Mouse (Mus musculus) E14TG2a.4 (cell line): ENCODE results near the gene Dppa5a.
"Not testable (repeated sequence)": the region's sequence is repeated elsewhere in the genome, so short reads cannot be mapped to it uniquely, and the experiment has no call there.

Source experiments
- H3K27me3 ChIP-seq: 2 replicates; pipeline ENCODE4 v1.6.1; 2014; ENCODE audit warnings: low read length, control low read depth; ENCODE audit not compliant: insufficient read depth
- H3K36me3 ChIP-seq: 2 replicates; pipeline ENCODE4 v1.6.1; 2014; ENCODE audit warnings: low read length, control low read depth; ENCODE audit not compliant: insufficient read depth
- H3K4me1 ChIP-seq: replicated peaks from 2 replicates; pipeline ENCODE4 v1.6.1; 2014; ENCODE audit warnings: low read depth, low read length, control low read depth
- H3K4me3 ChIP-seq: replicated peaks from 2 replicates; pipeline ENCODE4 v1.5.1; 2014; ENCODE audit warnings: mild to moderate bottlenecking, low read length
- H3K9me3 ChIP-seq: 2 replicates; pipeline ENCODE4 v1.6.1; 2014; ENCODE audit warnings: low read length, control low read depth
- CTCF ChIP-seq: conservative IDR thresholded peaks from 2 replicates; pipeline ENCODE4 v1.5.1; 2014; ENCODE audit warnings: low read length
- NANOG ChIP-seq: IDR thresholded peaks from 2 replicates; pipeline ENCODE4 v1.6.1; 2014; ENCODE audit warnings: borderline replicate concordance, low read length, mixed read lengths
- POU5F1 ChIP-seq: IDR thresholded peaks from 2 replicates; pipeline ENCODE4 v1.6.1; 2014; ENCODE audit warnings: low read length, borderline replicate concordance

Gene Dppa5a

DNA sequence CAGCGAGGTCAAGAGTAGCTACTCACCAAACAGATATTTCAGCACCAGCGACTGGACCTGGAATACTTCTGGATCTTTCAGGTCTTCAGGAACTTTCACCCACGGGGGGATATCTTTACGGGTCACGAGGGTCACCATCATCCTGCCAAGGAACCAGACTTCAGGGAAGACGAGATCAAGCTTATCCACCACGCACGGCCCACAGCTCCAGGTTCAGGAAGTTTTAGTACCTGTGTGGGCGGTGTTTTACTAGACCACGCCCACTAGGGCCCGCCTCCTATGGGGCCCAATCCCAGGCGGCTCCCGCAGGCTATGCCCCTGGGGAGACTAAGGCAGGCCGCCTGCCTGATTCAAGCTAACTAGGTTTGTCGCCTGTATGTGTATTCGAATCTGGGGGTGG, at the start of gene Dppa5a:
TSS of gene Dppa5a (minus strand) at position 219 of the 400 bp plus-strand sequence.
- Histone ChIP-seq H3K4me1 (peaks cover 76% of the 10 kb centered on the region), H3K4me3 (peak within 1 kb of the TSS; percentile 82)
- not testable (repeated sequence) for H3K27me3 ChIP-seq, H3K9me3 ChIP-seq, H3K36me3 ChIP-seq

DNA sequence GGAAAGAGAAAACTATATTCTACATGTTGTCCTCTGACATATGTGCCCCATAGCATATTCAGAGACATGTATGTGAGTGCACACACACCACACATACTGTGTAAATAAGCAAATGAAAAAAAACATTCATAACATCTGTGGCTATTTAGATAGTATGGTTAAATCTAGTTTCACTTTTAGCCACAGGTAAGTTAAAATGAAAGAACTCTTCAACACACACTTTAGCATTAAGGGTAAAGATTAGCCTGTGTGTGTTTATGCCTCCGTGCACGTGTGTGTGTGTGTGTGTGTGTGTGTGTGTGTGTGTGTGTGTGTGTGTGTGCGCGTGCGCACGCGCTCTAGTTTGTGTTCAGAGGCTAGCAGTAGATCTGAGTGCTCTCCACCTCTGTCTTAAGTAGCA, 33.6 kb upstream of the Dppa5a start:
- H3K4me3 ChIP-seq, result no peak overlapping the region
- no peak for TF ChIP-seq NANOG
- no peak for TF ChIP-seq CTCF
- TF ChIP-seq POU5F1, result no peak
- H3K36me3 ChIP-seq, result peaks cover 61% of the 10 kb centered on the region
- peaks cover 15% of the 10 kb centered on the region for H3K4me1 ChIP-seq
- H3K9me3 ChIP-seq, result no peaks in the 10 kb centered on the region
- peaks cover 9% of the 10 kb centered on the region for H3K27me3 ChIP-seq

DNA sequence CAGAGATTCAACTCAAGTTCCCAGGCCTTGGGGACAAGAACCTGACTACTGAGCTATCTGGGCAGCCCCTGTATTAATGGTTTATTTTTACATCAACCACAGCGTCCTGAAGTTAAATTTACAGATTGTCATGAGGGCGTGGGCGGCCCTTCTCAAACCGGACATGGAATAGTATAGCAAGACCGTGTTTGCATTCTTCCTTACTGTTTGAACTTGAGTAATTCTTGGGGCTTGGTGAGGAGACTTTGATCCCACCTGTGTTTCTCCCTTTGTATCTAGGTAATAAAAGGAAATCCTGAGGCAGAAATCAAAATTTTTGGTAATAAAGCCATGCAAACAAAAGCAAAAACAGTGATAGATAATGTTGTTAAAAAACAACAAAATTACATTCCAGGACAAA, 32.6 kb upstream of the Dppa5a start:
- no peaks in the 10 kb centered on the region for H3K9me3 ChIP-seq
- peaks cover 20% of the 10 kb centered on the region for H3K4me1 ChIP-seq
- TF ChIP-seq CTCF, result no peak
- TF ChIP-seq NANOG, result no peak
- TF ChIP-seq POU5F1, result no peak
- H3K36me3 ChIP-seq, result peaks cover 53% of the 10 kb centered on the region
- H3K4me3 ChIP-seq, result no peak overlapping the region
- H3K27me3 ChIP-seq, result peaks cover 17% of the 10 kb centered on the region

DNA sequence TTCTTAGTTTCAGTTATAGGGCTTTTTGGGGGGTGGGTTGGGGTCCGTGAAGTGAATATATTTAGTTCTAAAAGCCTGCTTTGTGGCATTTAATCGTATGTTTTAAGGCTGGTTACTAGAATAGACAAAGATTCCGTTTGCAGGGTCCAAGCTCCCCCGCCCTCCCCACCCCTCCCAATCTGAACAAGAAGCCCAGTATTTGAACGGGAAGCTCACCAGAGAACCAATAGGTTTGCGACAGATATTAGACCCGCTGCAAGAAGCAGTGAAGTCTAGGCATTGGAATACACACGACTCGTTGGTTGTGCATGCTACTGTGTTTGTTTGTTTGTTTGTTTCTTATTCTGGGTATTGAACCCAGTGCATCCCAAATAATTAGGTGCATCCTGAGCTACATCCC, 28.5 kb upstream of the Dppa5a start:
- Histone ChIP-seq H3K4me3 (peak overlapping the region; percentile 84), H3K27me3 (peaks cover 55% of the 10 kb centered on the region), H3K4me1 (peaks cover 37% of the 10 kb centered on the region), H3K36me3 (peaks cover 24% of the 10 kb centered on the region), H3K9me3 (no peaks in the 10 kb centered on the region)
- no peak for TF ChIP-seq CTCF

DNA sequence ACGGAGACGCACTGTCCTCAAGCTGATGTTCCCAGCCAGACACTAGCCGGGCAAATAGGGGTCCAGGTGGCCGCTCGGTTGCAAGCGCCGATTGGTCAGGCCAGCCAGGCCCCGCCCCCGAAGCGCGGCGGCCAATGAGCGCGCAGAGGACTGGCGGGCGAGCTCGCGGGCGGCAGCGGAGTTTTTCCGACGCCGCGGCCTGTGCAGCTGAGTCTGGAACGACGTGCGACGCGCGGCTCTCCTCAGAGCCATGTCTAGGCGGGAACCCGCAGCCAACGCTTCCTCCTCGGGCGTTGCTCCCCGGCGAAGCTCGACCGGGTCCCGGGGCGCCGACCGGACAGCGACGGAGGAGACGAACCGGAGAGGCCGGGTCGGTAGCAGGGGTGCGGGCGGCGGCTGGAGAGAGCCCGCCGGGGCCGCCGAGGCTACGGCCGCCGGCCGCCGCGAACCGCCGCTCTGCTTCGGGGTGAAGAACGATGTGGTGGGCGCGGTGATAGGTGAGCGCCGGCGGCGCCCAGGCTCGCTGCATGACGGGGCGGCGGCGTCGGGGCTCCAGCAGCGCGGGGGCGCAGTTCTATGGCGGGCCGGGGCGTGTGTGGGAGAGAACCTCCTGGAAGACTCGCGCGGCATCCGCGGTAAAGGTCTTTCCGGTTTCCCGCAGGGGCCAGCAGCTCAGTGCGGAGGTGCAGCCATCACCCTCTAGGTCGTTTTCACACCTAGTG, 27.8 kb upstream of the Dppa5a start, which contains the start of gene Ddx43:
TSS of gene Ddx43 (plus strand) at position 148 of the 722 bp plus-strand sequence.
- peak within 1 kb of the TSS; percentile 84 for H3K4me3 ChIP-seq
- peaks cover 17% of the 10 kb centered on the region for H3K36me3 ChIP-seq
- peaks cover 58% of the 10 kb centered on the region for H3K27me3 ChIP-seq
- no peaks in the 10 kb centered on the region for H3K9me3 ChIP-seq
- H3K4me1 ChIP-seq, result peaks cover 37% of the 10 kb centered on the region
- TF ChIP-seq POU5F1 (no peak), NANOG (no peak), CTCF (no peak)

DNA sequence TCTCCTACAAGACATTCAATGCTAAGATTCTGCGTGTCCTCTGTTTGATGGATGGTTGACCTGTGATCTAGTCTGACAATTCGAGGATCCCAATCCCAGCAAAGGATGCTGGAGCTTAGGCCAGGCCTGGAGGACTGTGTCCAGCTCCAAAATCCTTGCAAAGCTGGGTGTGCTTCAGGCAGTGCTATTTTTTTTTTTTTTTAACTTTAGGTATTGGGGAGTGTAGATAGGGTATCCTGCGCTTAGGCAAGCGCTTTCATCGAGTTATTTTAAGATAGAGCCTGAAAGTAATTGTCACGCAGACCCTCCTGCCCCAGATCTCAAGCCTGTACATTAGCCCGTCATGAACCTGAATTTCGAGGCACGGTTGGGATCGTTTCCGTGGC, 27.3 kb upstream of the Dppa5a start:
- peak overlapping the region; percentile 84; the same call in 1 of the 2 replicates for H3K4me3 ChIP-seq
- peaks cover 58% of the 10 kb centered on the region for H3K27me3 ChIP-seq
- H3K9me3 ChIP-seq, result no peaks in the 10 kb centered on the region
- peaks cover 11% of the 10 kb centered on the region for H3K36me3 ChIP-seq
- TF ChIP-seq CTCF, result no peak
- no peak for TF ChIP-seq POU5F1
- no peak for TF ChIP-seq NANOG
- H3K4me1 ChIP-seq, result peaks cover 37% of the 10 kb centered on the region

DNA sequence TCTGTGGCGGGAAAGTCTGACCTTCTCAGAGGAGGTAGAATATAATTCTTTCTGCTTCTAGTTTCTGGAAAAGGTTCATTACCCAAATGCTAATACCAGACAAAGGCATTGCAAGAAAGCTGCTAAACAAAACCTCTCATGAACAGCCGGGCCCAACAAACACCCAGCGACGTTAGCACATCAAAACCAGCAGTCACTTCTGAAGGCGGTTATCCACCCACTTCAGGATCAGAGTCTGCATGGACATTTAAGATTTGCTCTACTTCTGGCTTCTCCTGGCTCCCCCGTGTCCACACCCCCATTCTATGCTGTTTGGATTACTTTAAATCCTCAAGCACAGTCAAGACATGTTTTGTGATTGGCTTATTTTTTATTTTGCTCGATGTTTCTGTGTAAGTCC, 26.6 kb upstream of the Dppa5a start:
- Histone ChIP-seq H3K4me3 (no peak overlapping the region), H3K27me3 (peaks cover 58% of the 10 kb centered on the region), H3K36me3 (peaks cover 9% of the 10 kb centered on the region), H3K9me3 (no peaks in the 10 kb centered on the region), H3K4me1 (peaks cover 42% of the 10 kb centered on the region)
- TF ChIP-seq NANOG, result no peak
- TF ChIP-seq CTCF, result no peak
- no peak for TF ChIP-seq POU5F1

DNA sequence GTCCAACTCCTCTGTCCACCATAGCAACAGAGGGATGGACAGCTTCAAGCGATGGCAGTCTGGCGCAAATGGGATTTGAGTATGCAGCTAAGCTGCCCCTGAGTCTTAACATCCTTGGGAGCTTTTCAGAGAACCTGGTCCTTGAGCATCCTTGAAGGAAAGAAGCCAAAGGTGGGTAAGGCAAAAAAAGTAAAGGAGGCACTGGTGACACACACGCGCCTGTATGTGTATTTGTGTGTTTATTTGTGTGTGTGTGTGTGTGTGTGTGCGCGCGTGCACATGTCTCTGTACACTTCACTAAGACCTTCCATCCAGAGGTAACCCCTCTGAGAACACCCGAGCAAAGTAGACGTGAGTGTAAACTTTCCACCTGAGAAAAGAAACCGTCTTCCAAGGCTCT, 25.8 kb upstream of the Dppa5a start:
- Histone ChIP-seq H3K4me3 (no peak overlapping the region), H3K9me3 (no peaks in the 10 kb centered on the region), H3K4me1 (peaks cover 42% of the 10 kb centered on the region), H3K27me3 (peaks cover 58% of the 10 kb centered on the region), H3K36me3 (peaks cover under 1% of the 10 kb centered on the region)
- TF ChIP-seq POU5F1 (no peak), CTCF (no peak)

DNA sequence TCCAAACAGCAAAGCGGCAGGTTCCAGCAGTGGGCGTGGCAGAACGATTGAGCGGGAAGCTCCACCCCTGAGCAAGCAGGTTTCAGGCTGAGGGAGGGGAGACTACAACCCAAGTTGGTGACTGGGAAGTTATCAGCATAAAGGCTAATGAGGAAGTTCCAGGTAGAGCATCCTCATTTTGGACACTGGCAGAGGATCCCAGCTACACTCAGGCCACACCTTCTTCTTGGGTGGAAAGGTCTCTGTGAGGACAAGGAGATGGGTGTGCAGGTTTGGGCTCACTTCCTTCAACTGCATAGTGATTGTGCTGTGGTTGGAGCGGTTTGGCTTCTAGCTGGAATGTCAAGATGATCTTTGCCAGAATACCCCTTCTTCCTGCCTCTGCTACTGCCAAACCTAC, 22.0 kb upstream of the Dppa5a start:
- Histone ChIP-seq H3K9me3 (no peaks in the 10 kb centered on the region), H3K4me1 (peaks cover 22% of the 10 kb centered on the region), H3K4me3 (no peak overlapping the region; the same call in 1 of the 2 replicates), H3K36me3 (no peaks in the 10 kb centered on the region), H3K27me3 (peaks cover 37% of the 10 kb centered on the region)
- TF ChIP-seq CTCF, result no peak
- TF ChIP-seq POU5F1, result no peak
- no peak for TF ChIP-seq NANOG
